Mouse (Mus musculus) forebrain, embryonic 16.5 days (tissue): ENCODE measurements at regions not wholly inside any gene's neighbourhood (a gene's known extent, or its start where the extent isn't known, plus 50 kb on each side); places are given as distances from the start of the nearest gene placed in this dataset.
A peak's percentile ranks its signal among the peaks of the same experiment; 100 is the strongest.
"Not testable (repeated sequence)": the region's sequence is repeated elsewhere in the genome, so short reads cannot be mapped to it uniquely, and the experiment has no call there.

ENCODE experiments used
- ATAC-seq: fragments of 200-750 bp; cut with Nextera tagmentation; 2 replicates; pipeline ENCODE4 v1.8.0; 2017; ENCODE audit warnings: mild to moderate bottlenecking, moderate library complexity
- H3K27ac ChIP-seq: fragments of 300-500 bp; sonication (generic); 2 replicates; pipeline ENCODE4 v1.5.1; 2014; ENCODE audit warnings: low read length, control low read depth
- H3K27me3 ChIP-seq: fragments of 300-500 bp; sonication (generic); replicated peaks from 2 replicates; pipeline ENCODE4 v1.6.1; 2014; ENCODE audit warnings: low read length; ENCODE audit not compliant: control insufficient read depth, insufficient read depth
- H3K36me3 ChIP-seq: fragments of 300-500 bp; sonication (generic); 2 replicates; pipeline ENCODE4 v1.6.1; 2014; ENCODE audit not compliant: control insufficient read depth, insufficient read depth
- H3K4me1 ChIP-seq: fragments of 300-500 bp; sonication (generic); replicated peaks from 2 replicates; pipeline ENCODE4 v1.6.1; 2014; ENCODE audit warnings: low read length; ENCODE audit not compliant: control insufficient read depth, insufficient read depth
- H3K4me2 ChIP-seq: fragments of 300-500 bp; sonication (generic); 2 replicates; pipeline ENCODE4 v1.6.1; 2014; ENCODE audit warnings: mild to moderate bottlenecking, low read length, control low read depth
- H3K4me3 ChIP-seq: fragments of 300-500 bp; sonication (generic); replicated peaks from 2 replicates; pipeline ENCODE4 v1.5.1; 2014; ENCODE audit warnings: mild to moderate bottlenecking, low read length, control low read depth
- H3K9ac ChIP-seq: fragments of 300-500 bp; sonication (generic); replicated peaks from 2 replicates; pipeline ENCODE4 v1.6.1; 2014; ENCODE audit warnings: low read depth, low read length, control low read depth
- H3K9me3 ChIP-seq: fragments of 300-500 bp; sonication (generic); 2 replicates; pipeline ENCODE4 v1.6.1; 2016; ENCODE audit warnings: low read length; ENCODE audit not compliant: control insufficient read depth
- WGBS: fragments of 180-500 bp; shearing (Covaris S2); extraction: QIAGEN DNeasy Blood & Tissue Kit; methylation state at CpG from one replicate; pipeline ENCODE4 v1.1.7; 2014; 5-methylcytosine and 5-hydroxymethylcytosine counted together

GRCm38 (mm10) chr2:146724924-146725555 lies 130.6 kb upstream of the Kiz start:
- Histone ChIP-seq H3K27me3 (peaks cover 9% of the 10 kb centered on the region; the same call in 1 of the 2 replicates), H3K27ac (no peak overlapping the region), H3K4me3 (no peak overlapping the region), H3K4me1 (peaks cover 25% of the 10 kb centered on the region), H3K9ac (no peak overlapping the region), H3K4me2 (no peak overlapping the region), H3K36me3 (no peaks in the 10 kb centered on the region), H3K9me3 (no peaks in the 10 kb centered on the region)
- WGBS = 16% methylated on average over 9 of the region's 9 CpGs
- ATAC-seq = no peak

GRCm38 (mm10) chr2:146728693-146729092 lies 127.0 kb upstream of the Kiz start:
- no peaks in the 10 kb centered on the region for H3K36me3 ChIP-seq
- no peaks in the 10 kb centered on the region for H3K9me3 ChIP-seq
- ATAC-seq = no peak
- no peak overlapping the region for H3K4me3 ChIP-seq
- H3K4me1 ChIP-seq = peaks cover 16% of the 10 kb centered on the region
- H3K27ac ChIP-seq = no peak overlapping the region
- H3K9ac ChIP-seq = no peak overlapping the region
- 0 out of 2 replicates have a peak, but pooled peaks cover 4% of the 10 kb centered on the region for H3K27me3 ChIP-seq
- no peak overlapping the region for H3K4me2 ChIP-seq

DNA sequence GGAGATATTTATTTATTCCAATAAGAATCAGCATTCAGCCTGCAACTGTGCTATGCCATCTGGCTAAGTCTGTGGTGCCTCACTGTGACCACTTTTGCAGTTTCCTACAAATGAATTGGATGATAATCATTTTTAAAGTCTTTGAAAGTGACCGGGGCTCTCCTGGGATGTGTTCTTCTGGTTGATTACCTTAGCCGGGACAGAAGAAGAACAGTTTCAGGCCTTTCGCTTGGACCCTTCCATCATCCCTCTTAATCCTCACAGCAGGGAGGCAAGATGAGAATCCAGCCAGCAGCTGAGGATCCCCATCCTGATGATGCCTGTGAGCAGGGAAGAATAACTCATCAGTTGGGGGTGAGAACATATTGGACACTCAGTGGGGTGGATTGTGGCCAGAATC lies 124.6 kb upstream of the Kiz start:
- no peak for ATAC-seq
- Histone ChIP-seq H3K9ac (no peak overlapping the region), H3K9me3 (no peaks in the 10 kb centered on the region)

GRCm38 (mm10) chr2:146732891-146733290 lies 122.8 kb upstream of the Kiz start:
- WGBS = 100% methylated on average over 1 of the region's 2 CpGs
- H3K9ac ChIP-seq, H3K27me3 ChIP-seq, H3K4me1 ChIP-seq, ATAC-seq, H3K27ac ChIP-seq, H3K4me3 ChIP-seq, H3K4me2 ChIP-seq, H3K9me3 ChIP-seq, H3K36me3 ChIP-seq: not testable (repeated sequence)

More for the DNA sequence above, 124.6 kb upstream of the Kiz start:
- 30% methylated on average over 3 of the region's 3 CpGs for WGBS
- H3K27me3 ChIP-seq = 0 out of 2 replicates have a peak, but pooled peaks cover 4% of the 10 kb centered on the region
- no peak overlapping the region for H3K4me2 ChIP-seq
- no peaks in the 10 kb centered on the region for H3K4me1 ChIP-seq
- no peak overlapping the region for H3K27ac ChIP-seq
- H3K4me3 ChIP-seq = no peak overlapping the region
- H3K36me3 ChIP-seq = no peaks in the 10 kb centered on the region

DNA sequence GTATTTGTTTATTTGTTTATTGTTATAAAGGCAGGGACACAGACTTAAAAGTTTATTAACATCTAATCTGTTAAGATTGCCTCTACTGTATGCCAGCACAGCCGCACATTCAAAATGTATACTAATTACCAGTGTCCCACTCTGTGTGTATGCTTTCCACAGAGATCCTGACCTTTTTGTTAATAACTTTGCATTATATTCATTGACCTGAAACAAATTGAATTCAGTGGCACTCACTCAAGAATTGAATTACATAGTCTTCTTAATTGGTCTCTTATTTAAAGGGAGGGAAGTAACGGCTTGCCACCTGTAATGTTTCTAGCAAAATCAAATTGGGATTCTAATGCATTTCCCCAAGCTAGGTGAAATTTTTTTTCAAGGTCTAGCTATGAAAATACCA lies 111.3 kb upstream of the Kiz start:
- no peak for ATAC-seq
- WGBS = 27% methylated on average over 2 of the region's 2 CpGs
- Histone ChIP-seq H3K9ac (no peak overlapping the region), H3K9me3 (no peaks in the 10 kb centered on the region), H3K4me3 (no peak overlapping the region), H3K4me2 (no peak overlapping the region), H3K36me3 (no peaks in the 10 kb centered on the region), H3K27ac (no peak overlapping the region), H3K27me3 (no peaks in the 10 kb centered on the region), H3K4me1 (peaks cover 9% of the 10 kb centered on the region)

DNA sequence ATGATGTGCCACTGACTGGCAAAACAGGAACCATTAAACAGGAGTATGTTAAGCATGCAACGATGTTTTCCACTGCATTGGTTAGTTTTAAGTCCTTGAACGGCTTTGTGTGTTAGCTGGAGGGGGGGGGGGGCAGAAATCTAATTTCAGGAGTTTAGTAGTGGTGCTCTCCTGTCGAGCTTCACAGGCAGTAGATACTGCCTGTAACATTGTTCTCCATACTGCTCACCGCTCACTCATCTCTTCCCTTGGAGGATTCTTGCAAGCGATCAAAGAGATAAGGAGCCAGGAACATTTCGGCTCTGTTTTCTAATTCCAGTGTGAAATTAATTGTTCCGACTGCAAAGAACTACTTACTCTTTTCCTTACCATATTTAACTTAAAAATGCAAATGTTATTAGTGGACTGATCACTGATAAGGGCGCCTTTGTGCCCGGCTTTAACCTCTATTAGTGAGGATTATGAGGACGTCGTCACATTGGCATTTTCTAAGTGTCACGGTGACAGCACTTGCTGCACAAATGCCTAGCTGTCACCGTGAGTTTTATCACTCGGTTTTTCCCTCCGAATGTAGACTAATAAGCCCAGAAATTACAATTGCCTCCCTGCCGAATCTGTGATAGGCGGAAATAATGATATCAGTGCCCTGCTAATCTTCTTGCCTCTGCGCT lies 110.5 kb upstream of the Kiz start:
- 29% methylated on average over 18 of the region's 18 CpGs for WGBS
- ATAC-seq = peak; percentile 26

GRCm38 (mm10) chr2:146745683-146746047 lies 110.0 kb upstream of the Kiz start:
- Histone ChIP-seq H3K4me1 (peaks cover 9% of the 10 kb centered on the region), H3K27ac (peak overlapping the region; percentile 9), H3K9ac (peak overlapping the region; percentile 39; the same call in 1 of the 2 replicates), H3K9me3 (no peaks in the 10 kb centered on the region), H3K4me3 (peak overlapping the region; percentile 44), H3K36me3 (no peaks in the 10 kb centered on the region), H3K27me3 (no peaks in the 10 kb centered on the region), H3K4me2 (peak overlapping the region; percentile 45)
- peak; percentile 97 for ATAC-seq
- WGBS = 10% methylated on average over 12 of the region's 12 CpGs

More for the DNA sequence above, 110.5 kb upstream of the Kiz start:
- Histone ChIP-seq H3K9me3 (no peaks in the 10 kb centered on the region), H3K4me2 (peak overlapping the region; percentile 45), H3K27ac (peak overlapping the region; percentile 9; the same call in 1 of the 2 replicates), H3K9ac (peak overlapping the region; percentile 39; the same call in 1 of the 2 replicates), H3K27me3 (no peaks in the 10 kb centered on the region), H3K36me3 (no peaks in the 10 kb centered on the region), H3K4me3 (peak overlapping the region; percentile 44), H3K4me1 (peaks cover 9% of the 10 kb centered on the region)

DNA sequence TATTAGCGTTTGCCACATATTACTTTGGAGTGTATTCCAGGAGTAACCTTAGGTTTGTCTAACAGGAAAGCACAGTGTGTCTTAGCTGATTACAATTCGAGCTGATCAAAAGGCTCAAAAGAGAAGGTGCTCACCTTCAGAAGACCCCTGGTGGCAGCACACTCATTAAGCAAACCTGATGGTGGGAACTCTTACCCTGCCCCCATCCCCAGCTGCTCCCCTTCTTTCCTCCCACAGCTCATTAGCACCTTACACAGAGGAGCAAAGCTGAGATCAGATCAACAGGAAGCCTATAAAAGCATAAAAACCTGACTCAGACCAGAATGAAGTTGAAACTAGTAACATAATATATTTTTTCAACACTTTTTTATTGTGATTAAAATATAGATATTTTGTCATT lies 101.7 kb upstream of the Kiz start:
- Histone ChIP-seq H3K4me3 (no peak overlapping the region), H3K27ac (no peak overlapping the region), H3K36me3 (no peaks in the 10 kb centered on the region), H3K9ac (no peak overlapping the region), H3K27me3 (no peaks in the 10 kb centered on the region), H3K9me3 (0 out of 2 replicates have a peak, but pooled peaks cover 2% of the 10 kb centered on the region), H3K4me1 (no peaks in the 10 kb centered on the region), H3K4me2 (no peak overlapping the region)
- ATAC-seq = no peak
- 34% methylated on average over 2 of the region's 2 CpGs for WGBS

GRCm38 (mm10) chr2:146763522-146764144 lies 92.0 kb upstream of the Kiz start:
- H3K36me3 ChIP-seq = no peaks in the 10 kb centered on the region
- H3K4me2 ChIP-seq = peak overlapping the region; percentile 43
- peak overlapping the region; percentile 41; the same call in 1 of the 2 replicates for H3K27ac ChIP-seq
- 22% methylated on average over 18 of the region's 18 CpGs for WGBS
- H3K4me3 ChIP-seq = no peak overlapping the region
- H3K9me3 ChIP-seq = no peaks in the 10 kb centered on the region
- H3K4me1 ChIP-seq = peaks cover 18% of the 10 kb centered on the region
- ATAC-seq = peak; percentile 74
- H3K27me3 ChIP-seq = peaks cover 10% of the 10 kb centered on the region; the same call in 1 of the 2 replicates
- 0 out of 2 replicates have a peak overlapping the region, but pooled peaks have one; percentile 13 for H3K9ac ChIP-seq
